Mouse (Mus musculus) activated CD4-positive, CD25-positive, alpha-beta regulatory T cell, adult 4 months (primary cell): ENCODE measurements at regions not wholly inside any gene's neighbourhood (a gene's known extent, or its start where the extent isn't known, plus 50 kb on each side); places are given as distances from the start of the nearest gene placed in this dataset.
"Not testable (repeated sequence)": the region's sequence is repeated elsewhere in the genome, so short reads cannot be mapped to it uniquely, and the experiment has no call there.

ENCODE experiments used
- ATAC-seq: one replicate; pipeline ENCODE4 v1.8.0; 2017

- ATAC-seq, result no peak
These were observed 106.2 kb downstream of the Sec31a start for GRCm38 (mm10) chr5:100309807-100310165.

- no peak for ATAC-seq
These were observed 106.8 kb downstream of the Sec31a start for GRCm38 (mm10) chr5:100309071-100309806.

- ATAC-seq, result no peak
These were observed 111.6 kb downstream of the Sec31a start for GRCm38 (mm10) chr5:100304403-100304802.

GRCm38 (mm10) chr5:100302068-100302775, 113.8 kb downstream of the Sec31a start:
- no peak for ATAC-seq

- ATAC-seq, result no peak
These were observed 116.9 kb downstream of the Sec31a start for GRCm38 (mm10) chr5:100299141-100299540.

GRCm38 (mm10) chr5:100294189-100294588, 121.8 kb downstream of the Sec31a start:
- no peak for ATAC-seq

- no peak for ATAC-seq
These were observed 120.6 kb upstream of the Tmem150c start for GRCm38 (mm10) chr5:100280215-100280614.

GRCm38 (mm10) chr5:100279474-100279873, 119.9 kb upstream of the Tmem150c start:
- ATAC-seq, result no peak

GRCm38 (mm10) chr5:100274674-100275073, 115.1 kb upstream of the Tmem150c start:
- no peak for ATAC-seq

- ATAC-seq, result not testable (repeated sequence)
These were observed 112.4 kb upstream of the Tmem150c start for GRCm38 (mm10) chr5:100271975-100272374.

GRCm38 (mm10) chr5:100270841-100271686, 111.5 kb upstream of the Tmem150c start:
- ATAC-seq, result no peak

- ATAC-seq, result no peak
These were observed 108.7 kb upstream of the Tmem150c start for GRCm38 (mm10) chr5:100268111-100268878.

GRCm38 (mm10) chr5:100266671-100267510, 107.3 kb upstream of the Tmem150c start:
- no peak for ATAC-seq

- ATAC-seq, result no peak
These were observed 100.4 kb upstream of the Tmem150c start for GRCm38 (mm10) chr5:100259803-100260693.

- no peak for ATAC-seq
These were observed 99.5 kb upstream of the Tmem150c start for GRCm38 (mm10) chr5:100258952-100259710.

- no peak for ATAC-seq
These were observed 95.7 kb upstream of the Tmem150c start for GRCm38 (mm10) chr5:100255276-100255675.

- ATAC-seq, result no peak
These were observed 92.4 kb upstream of the Tmem150c start for GRCm38 (mm10) chr5:100252036-100252435.

- ATAC-seq, result no peak
These were observed 90.1 kb upstream of the Tmem150c start for GRCm38 (mm10) chr5:100249757-100250156.

- no peak for ATAC-seq
These were observed 89.0 kb upstream of the Tmem150c start for GRCm38 (mm10) chr5:100248611-100249010.

- no peak for ATAC-seq
These were observed 87.1 kb upstream of the Tmem150c start for GRCm38 (mm10) chr5:100246709-100247108.
